Mouse (Mus musculus): ENCODE results near the gene Nmu. TPM values are rescaled to one million over a fixed set of nuclear protein-coding genes. Genes with fewer than 3 reads are reported as not detected.

Gene Nmu
- polyA plus RNA-seq, 1 experiment from 2014 or later = 10.1 TPM

GRCm38 (mm10) chr5:76289234-76289691 is 74.3 kb downstream of the Nmu start:
- no peak for ATAC-seq (ENCODE audit: low FRiP score, low TSS enrichment)
- H3K27ac ChIP-seq (replicated peaks) = no peak overlapping the region

GRCm38 (mm10) chr5:76288256-76288655 is 75.3 kb downstream of the Nmu start:
- Histone ChIP-seq H3K4me1 (replicated peaks; ENCODE audit: control insufficient read depth, insufficient read depth) (no peaks in the 10 kb centered on the region), H3K4me3 (ENCODE audit: low read depth, low read length) (no peak overlapping the region), H3K9ac (ENCODE audit: low read length) (no peak overlapping the region), H3K9me3 (ENCODE audit: control insufficient read depth, low read length) (no peaks in the 10 kb centered on the region), H3K4me2 (replicated peaks; ENCODE audit: low read depth) (no peak overlapping the region), H3K36me3 (ENCODE audit: control insufficient read depth, insufficient read depth, low read length) (no peaks in the 10 kb centered on the region), H3K27ac (replicated peaks) (no peak overlapping the region), H3K27me3 (ENCODE audit: control insufficient read depth, insufficient read depth, low read length) (no peaks in the 10 kb centered on the region)
- no peak for ATAC-seq (ENCODE audit: low FRiP score, low TSS enrichment)
- no peak for DNase-seq (ENCODE audit: low spot score)
- TF ChIP-seq EP300 (optimal IDR thresholded peaks at IDR 0.05) = no peak
- TF ChIP-seq CTCF (IDR thresholded peaks at IDR 0.05; ENCODE audit: low read depth) = no peak
- 90% methylated on average over 3 of the region's 3 CpGs for WGBS

More at GRCm38 (mm10) chr5:76289234-76289691, 74.3 kb downstream of the Nmu start:
- Histone ChIP-seq H3K4me1 (replicated peaks; ENCODE audit: control insufficient read depth, insufficient read depth) (no peaks in the 10 kb centered on the region), H3K4me3 (ENCODE audit: low read depth, low read length) (no peak overlapping the region), H3K27me3 (ENCODE audit: control insufficient read depth, insufficient read depth, low read length) (no peaks in the 10 kb centered on the region), H3K9me3 (ENCODE audit: control insufficient read depth, low read length) (no peaks in the 10 kb centered on the region), H3K9ac (ENCODE audit: low read length) (no peak overlapping the region), H3K36me3 (ENCODE audit: control insufficient read depth, insufficient read depth, low read length) (no peaks in the 10 kb centered on the region), H3K4me2 (replicated peaks; ENCODE audit: low read depth) (no peak overlapping the region)
- peak; percentile 28 for DNase-seq (ENCODE audit: low spot score)
- TF ChIP-seq CTCF (IDR thresholded peaks at IDR 0.05; ENCODE audit: low read depth) (no peak), EP300 (optimal IDR thresholded peaks at IDR 0.05) (no peak)
- 78% methylated on average over 8 of the region's 8 CpGs for WGBS

GRCm38 (mm10) chr5:76287062-76287461 is 76.5 kb downstream of the Nmu start:
- Histone ChIP-seq H3K9ac (ENCODE audit: low read length) (no peak overlapping the region), H3K27me3 (ENCODE audit: control insufficient read depth, insufficient read depth, low read length) (no peaks in the 10 kb centered on the region), H3K36me3 (ENCODE audit: control insufficient read depth, insufficient read depth, low read length) (no peaks in the 10 kb centered on the region), H3K9me3 (ENCODE audit: control insufficient read depth, low read length) (no peaks in the 10 kb centered on the region), H3K4me3 (ENCODE audit: low read depth, low read length) (no peak overlapping the region), H3K4me2 (replicated peaks; ENCODE audit: low read depth) (no peak overlapping the region), H3K4me1 (replicated peaks; ENCODE audit: control insufficient read depth, insufficient read depth) (no peaks in the 10 kb centered on the region), H3K27ac (replicated peaks) (no peak overlapping the region)
- ATAC-seq (ENCODE audit: low FRiP score, low TSS enrichment) (no peak), DNase-seq (ENCODE audit: low spot score) (no peak)
- WGBS = 70% methylated on average over 5 of the region's 5 CpGs
- peak; percentile 43 for TF ChIP-seq CTCF (IDR thresholded peaks at IDR 0.05; ENCODE audit: low read depth)
- TF ChIP-seq EP300 (optimal IDR thresholded peaks at IDR 0.05) = no peak

- Histone ChIP-seq H3K27me3 (ENCODE audit: control insufficient read depth, insufficient read depth, low read length) (no peaks in the 10 kb centered on the region), H3K4me1 (replicated peaks; ENCODE audit: control insufficient read depth, insufficient read depth) (no peaks in the 10 kb centered on the region), H3K4me2 (replicated peaks; ENCODE audit: low read depth) (no peak overlapping the region), H3K9me3 (ENCODE audit: control insufficient read depth, low read length) (no peaks in the 10 kb centered on the region), H3K9ac (ENCODE audit: low read length) (no peak overlapping the region), H3K36me3 (ENCODE audit: control insufficient read depth, insufficient read depth, low read length) (no peaks in the 10 kb centered on the region), H3K4me3 (ENCODE audit: low read depth, low read length) (no peak overlapping the region), H3K27ac (replicated peaks) (no peak overlapping the region)
- TF ChIP-seq EP300 (optimal IDR thresholded peaks at IDR 0.05) = no peak
- TF ChIP-seq CTCF (IDR thresholded peaks at IDR 0.05; ENCODE audit: low read depth) = no peak
- no peak for DNase-seq (ENCODE audit: low spot score)
- ATAC-seq (ENCODE audit: low FRiP score, low TSS enrichment) = no peak
- WGBS = 78% methylated on average over 4 of the region's 4 CpGs
Observed at GRCm38 (mm10) chr5:76285699-76286098, 77.9 kb downstream of the Nmu start.

GRCm38 (mm10) chr5:76283890-76284289 is 79.7 kb downstream of the Nmu start:
- TF ChIP-seq EP300 (optimal IDR thresholded peaks at IDR 0.05) (no peak), CTCF (IDR thresholded peaks at IDR 0.05; ENCODE audit: low read depth) (no peak)
- WGBS = 77% methylated on average over 1 of the region's 1 CpGs
- no peak overlapping the region for H3K4me3 ChIP-seq (ENCODE audit: low read depth, low read length)
- no peaks in the 10 kb centered on the region for H3K27me3 ChIP-seq (ENCODE audit: control insufficient read depth, insufficient read depth, low read length)
- no peak overlapping the region for H3K27ac ChIP-seq (replicated peaks)
- no peak overlapping the region for H3K4me2 ChIP-seq (replicated peaks; ENCODE audit: low read depth)
- no peaks in the 10 kb centered on the region for H3K36me3 ChIP-seq (ENCODE audit: control insufficient read depth, insufficient read depth, low read length)
- no peaks in the 10 kb centered on the region for H3K9me3 ChIP-seq (ENCODE audit: control insufficient read depth, low read length)
- no peak for DNase-seq (ENCODE audit: low spot score)
- ATAC-seq (ENCODE audit: low FRiP score, low TSS enrichment) = no peak
- H3K4me1 ChIP-seq (replicated peaks; ENCODE audit: control insufficient read depth, insufficient read depth) = no peaks in the 10 kb centered on the region
- H3K9ac ChIP-seq (ENCODE audit: low read length) = no peak overlapping the region

Other genes with a start within 250 kb of the Nmu start
- gene Srd5a3, start 223.5 kb downstream of the Nmu start, polyA plus RNA-seq (2015; fragmentation: Nextera tagmentation; extraction: Ambion mirVana) = 28.4 and 29.5 TPM in 2 replicates
- 72.3 and 74.3 TPM in 2 replicates for gene Tmem165, start 179.9 kb downstream of the Nmu start, polyA plus RNA-seq (2015; fragmentation: Nextera tagmentation; extraction: Ambion mirVana)
- gene Clock, start 59.0 kb downstream of the Nmu start, polyA plus RNA-seq (2015; fragmentation: Nextera tagmentation; extraction: Ambion mirVana) = 6.6 and 6.7 TPM in 2 replicates
- not detected in 2 replicates for gene Pdcl2, start 32.6 kb downstream of the Nmu start, polyA plus RNA-seq (2015; fragmentation: Nextera tagmentation; extraction: Ambion mirVana)
- not detected in 2 replicates for gene Gm7271, start 120.3 kb upstream of the Nmu start, polyA plus RNA-seq (2015; fragmentation: Nextera tagmentation; extraction: Ambion mirVana)
- 14.7 and 15.1 TPM in 2 replicates for gene Exoc1, start 165.5 kb upstream of the Nmu start, polyA plus RNA-seq (2015; fragmentation: Nextera tagmentation; extraction: Ambion mirVana)
- 1.7 and 1.9 TPM in 2 replicates for gene Cep135, start 224.9 kb upstream of the Nmu start, polyA plus RNA-seq (2015; fragmentation: Nextera tagmentation; extraction: Ambion mirVana)